ENCODE assay signal across 8 mouse cellular contexts in genomic region chr10:41519640-41520409, GRCm38 (mm10). TPM values are rescaled to one million over a fixed set of nuclear protein-coding genes. Genes with fewer than 3 reads are reported as not detected.
DNase-seq lines count a peak whose midpoint lies in the region; ATAC-seq and TF ChIP-seq lines count a peak whose summit lies in the region.

No protein-coding gene starts in this region.

- TF ChIP-seq CTCF in intestine, postnatal 0 days (IDR thresholded peaks at IDR 0.05; ENCODE audit: low read depth), result no peak
- TF ChIP-seq CTCF in stomach, postnatal 0 days (IDR thresholded peaks at IDR 0.05; ENCODE audit: low read depth), result no peak

- peak overlapping the region; percentile 99 for H3K9ac ChIP-seq in intestine, postnatal 0 days (ENCODE audit: low read depth, low read length)
- H3K9ac ChIP-seq in limb, embryonic 11.5 days (ENCODE audit: low read length), result peak overlapping the region; percentile 92
- H3K9ac ChIP-seq in midbrain, embryonic 11.5 days (ENCODE audit: low read length), result peak overlapping the region; percentile 94
- peak overlapping the region; percentile 96 for H3K9ac ChIP-seq in stomach, postnatal 0 days (ENCODE audit: low read length)

- H3K36me3 ChIP-seq in intestine, postnatal 0 days (ENCODE audit: control insufficient read depth, insufficient read depth), result 0 out of 2 replicates have a peak, but pooled peaks cover 4% of the 10 kb centered on the region
- no peaks in the 10 kb centered on the region; the same call in 1 of the 2 replicates for H3K36me3 ChIP-seq in limb, embryonic 11.5 days (ENCODE audit: control insufficient read depth, insufficient read depth, low read length)
- no peaks in the 10 kb centered on the region for H3K36me3 ChIP-seq in midbrain, embryonic 11.5 days (ENCODE audit: control insufficient read depth, insufficient read depth, low read length)
- no peaks in the 10 kb centered on the region for H3K36me3 ChIP-seq in stomach, postnatal 0 days (ENCODE audit: control insufficient read depth, insufficient read depth, low read length)

- peak; percentile 35 for ATAC-seq in intestine, postnatal 0 days
- peak; percentile 55; the same call in 1 of the 2 replicates for ATAC-seq in limb, embryonic 11.5 days (ENCODE audit: insufficient number of reproducible peaks, low FRiP score, low TSS enrichment, low read depth)
- peak; percentile 68; the same call in 1 of the 2 replicates for ATAC-seq in midbrain, embryonic 11.5 days (ENCODE audit: low FRiP score)
- ATAC-seq in stomach, postnatal 0 days (ENCODE audit: low FRiP score, low TSS enrichment), result peak; percentile 53

- peak overlapping the region; percentile 97 for H3K4me3 ChIP-seq in intestine, postnatal 0 days (ENCODE audit: low read depth, low read length)
- peak overlapping the region; percentile 69 for H3K4me3 ChIP-seq in limb, embryonic 11.5 days (ENCODE audit: low read depth, low read length)
- peak overlapping the region; percentile 90 for H3K4me3 ChIP-seq in midbrain, embryonic 11.5 days (ENCODE audit: low read depth, low read length)
- peak overlapping the region; percentile 92 for H3K4me3 ChIP-seq in stomach, postnatal 0 days (ENCODE audit: low read depth, low read length)

- H3K27ac ChIP-seq in intestine, postnatal 0 days (ENCODE audit: low read depth, low read length), result peak overlapping the region; percentile 98
- peak overlapping the region; percentile 93 for H3K27ac ChIP-seq in limb, embryonic 11.5 days (replicated peaks; ENCODE audit: low read depth, low read length)
- peak overlapping the region; percentile 93 for H3K27ac ChIP-seq in midbrain, embryonic 11.5 days (ENCODE audit: low read depth, low read length)
- peak overlapping the region; percentile 98 for H3K27ac ChIP-seq in stomach, postnatal 0 days (replicated peaks)

- peaks cover 8% of the 10 kb centered on the region for H3K4me1 ChIP-seq in intestine, postnatal 0 days (replicated peaks; ENCODE audit: control insufficient read depth, insufficient read depth, low read length)
- H3K4me1 ChIP-seq in limb, embryonic 11.5 days (ENCODE audit: control insufficient read depth, insufficient read depth, low read length), result peaks cover 9% of the 10 kb centered on the region; the same call in 1 of the 2 replicates
- H3K4me1 ChIP-seq in midbrain, embryonic 11.5 days (ENCODE audit: control insufficient read depth, insufficient read depth, low read length), result peaks cover 15% of the 10 kb centered on the region
- no peaks in the 10 kb centered on the region for H3K4me1 ChIP-seq in stomach, postnatal 0 days (replicated peaks; ENCODE audit: control insufficient read depth, insufficient read depth)

- under 1% methylated on average over 65 of the region's 65 CpGs for WGBS in intestine, postnatal 0 days
- under 1% methylated on average over 65 of the region's 65 CpGs for WGBS in limb, embryonic 11.5 days
- WGBS in midbrain, embryonic 11.5 days, result under 1% methylated on average over 65 of the region's 65 CpGs
- WGBS in stomach, postnatal 0 days, result under 1% methylated on average over 55 of the region's 65 CpGs

- no peaks in the 10 kb centered on the region for H3K27me3 ChIP-seq in intestine, postnatal 0 days (replicated peaks; ENCODE audit: control insufficient read depth, insufficient read depth, low read length)
- no peaks in the 10 kb centered on the region for H3K27me3 ChIP-seq in limb, embryonic 11.5 days (ENCODE audit: control insufficient read depth, insufficient read depth, low read length)
- H3K27me3 ChIP-seq in midbrain, embryonic 11.5 days (ENCODE audit: control insufficient read depth, insufficient read depth, low read length), result no peaks in the 10 kb centered on the region
- H3K27me3 ChIP-seq in stomach, postnatal 0 days (ENCODE audit: control insufficient read depth, insufficient read depth, low read length), result no peaks in the 10 kb centered on the region

- H3K9me3 ChIP-seq in intestine, postnatal 0 days (ENCODE audit: control insufficient read depth), result no peaks in the 10 kb centered on the region
- no peaks in the 10 kb centered on the region for H3K9me3 ChIP-seq in limb, embryonic 11.5 days (ENCODE audit: control insufficient read depth, low read length)
- no peaks in the 10 kb centered on the region for H3K9me3 ChIP-seq in midbrain, embryonic 11.5 days (ENCODE audit: control insufficient read depth, low read length)
- H3K9me3 ChIP-seq in stomach, postnatal 0 days (ENCODE audit: control insufficient read depth, low read length), result no peaks in the 10 kb centered on the region

- intact Hi-C loops in left cerebral cortex, postnatal 36 days (cut with DNase I), result loop anchor here (2.0 to 10.0 kb wide), 4 partner anchors 52 to 755 kb away; partner anchors contain the start of gene Foxo3

- peak; percentile 23 for DNase-seq in left cerebral cortex, adult 11 months (ENCODE audit: low spot score)
- DNase-seq in left cerebral cortex, postnatal 36 days (ENCODE audit: low spot score in 2 of 2), result no peak
- peak; percentile 67 to 71 for DNase-seq in cerebellum, postnatal 14 days
- DNase-seq in gastrocnemius, adult 8-10 months (ENCODE audit: low spot score in 2 of 2), result peak; percentile 18 to 44
- no peak for DNase-seq in limb, embryonic 11.5 days (ENCODE audit: low spot score)
- DNase-seq in midbrain, embryonic 11.5 days (ENCODE audit: low spot score, missing footprints), result peak; percentile 94
- DNase-seq in stomach, postnatal 0 days (ENCODE audit: low spot score), result peak; percentile 71

- H3K4me2 ChIP-seq in intestine, postnatal 0 days (replicated peaks; ENCODE audit: low read depth), result peak overlapping the region; percentile 75
- H3K4me2 ChIP-seq in limb, embryonic 11.5 days (ENCODE audit: low read depth, severe bottlenecking), result peak overlapping the region; percentile 62
- peak overlapping the region; percentile 62 for H3K4me2 ChIP-seq in midbrain, embryonic 11.5 days
- H3K4me2 ChIP-seq in stomach, postnatal 0 days (replicated peaks; ENCODE audit: low read depth), result peak overlapping the region; percentile 65

- no peak for TF ChIP-seq EP300 in stomach, postnatal 0 days (optimal IDR thresholded peaks at IDR 0.05)

RNA-seq across cellular contexts. Expression of gene Cd164, which starts 0.6 kb away (rescaled TPM):
- 10 to 100 TPM; 59.0 to 64.6 TPM for total RNA-seq in left cerebral cortex, postnatal 36 days (2021)
- 100 to 1,000 TPM; 129 to 163 (median 141) TPM for total RNA-seq in gastrocnemius, adult 8-10 months (2022)
- polyA plus RNA-seq in intestine, postnatal 0 days (2015; fragmentation: Nextera tagmentation; extraction: Ambion mirVana), result 181 and 189 TPM in 2 replicates
- 171 and 180 TPM in 2 replicates for polyA plus RNA-seq in limb, embryonic 11.5 days (2014; fragmentation: Nextera tagmentation; extraction: Ambion mirVana)
- polyA plus RNA-seq in midbrain, embryonic 11.5 days (2014; fragmentation: Nextera tagmentation; extraction: Ambion mirVana), result 112 and 126 TPM in 2 replicates
- 112 and 116 TPM in 2 replicates for polyA plus RNA-seq in stomach, postnatal 0 days (2015; fragmentation: Nextera tagmentation; extraction: Ambion mirVana)

RNA-seq across cellular contexts. Expression of gene Ppil6, which starts 29.6 kb away (rescaled TPM):
- 1 to 10 TPM; 6.5 to 9.3 TPM for total RNA-seq in left cerebral cortex, postnatal 36 days (2021)
- not detected for total RNA-seq in gastrocnemius, adult 8-10 months (2022)
- polyA plus RNA-seq in intestine, postnatal 0 days (2015; fragmentation: Nextera tagmentation; extraction: Ambion mirVana), result 1.0 and 1.3 TPM in 2 replicates
- 0.43 and 1.1 TPM in 2 replicates for polyA plus RNA-seq in limb, embryonic 11.5 days (2014; fragmentation: Nextera tagmentation; extraction: Ambion mirVana)
- 0.66 and 0.85 TPM in 2 replicates for polyA plus RNA-seq in midbrain, embryonic 11.5 days (2014; fragmentation: Nextera tagmentation; extraction: Ambion mirVana)
- polyA plus RNA-seq in stomach, postnatal 0 days (2015; fragmentation: Nextera tagmentation; extraction: Ambion mirVana), result 2.4 and 2.5 TPM in 2 replicates

RNA-seq across cellular contexts. Expression of gene Smpd2, which starts 29.7 kb away (rescaled TPM):
- total RNA-seq in left cerebral cortex, postnatal 36 days (2021), result 10 to 100 TPM; 18.5 to 20.6 TPM
- 1 to 10 TPM; 6.8 to 10.0 (median 9.5) TPM for total RNA-seq in gastrocnemius, adult 8-10 months (2022)
- polyA plus RNA-seq in intestine, postnatal 0 days (2015; fragmentation: Nextera tagmentation; extraction: Ambion mirVana), result 65.1 and 65.8 TPM in 2 replicates
- polyA plus RNA-seq in limb, embryonic 11.5 days (2014; fragmentation: Nextera tagmentation; extraction: Ambion mirVana), result 57.3 and 62.3 TPM in 2 replicates
- 50.7 and 60.0 TPM in 2 replicates for polyA plus RNA-seq in midbrain, embryonic 11.5 days (2014; fragmentation: Nextera tagmentation; extraction: Ambion mirVana)
- polyA plus RNA-seq in stomach, postnatal 0 days (2015; fragmentation: Nextera tagmentation; extraction: Ambion mirVana), result 51.5 and 52.9 TPM in 2 replicates

RNA-seq across cellular contexts. Expression of gene Mical1, which starts 43.7 kb away (rescaled TPM):
- 10 to 100 TPM; 17.3 to 19.6 TPM for total RNA-seq in left cerebral cortex, postnatal 36 days (2021)
- total RNA-seq in gastrocnemius, adult 8-10 months (2022), result 1 to 10 TPM; 2.2 to 4.0 (median 3.5) TPM
- 32.2 and 37.7 TPM in 2 replicates for polyA plus RNA-seq in intestine, postnatal 0 days (2015; fragmentation: Nextera tagmentation; extraction: Ambion mirVana)
- polyA plus RNA-seq in limb, embryonic 11.5 days (2014; fragmentation: Nextera tagmentation; extraction: Ambion mirVana), result 40.0 and 42.6 TPM in 2 replicates
- 34.0 and 36.6 TPM in 2 replicates for polyA plus RNA-seq in midbrain, embryonic 11.5 days (2014; fragmentation: Nextera tagmentation; extraction: Ambion mirVana)
- polyA plus RNA-seq in stomach, postnatal 0 days (2015; fragmentation: Nextera tagmentation; extraction: Ambion mirVana), result 23.0 and 25.9 TPM in 2 replicates

Comparison
In these comparisons a context has a peak if more than half of its experiments do, and no peak if none do; other contexts are left out.
1. DNase-seq: peak in left cerebral cortex, adult 11 months (single experiment), cerebellum, postnatal 14 days (2 of 2), gastrocnemius, adult 8-10 months (2 of 2), midbrain, embryonic 11.5 days (single experiment) and stomach, postnatal 0 days (single experiment); none in left cerebral cortex, postnatal 36 days (0 of 2) and limb, embryonic 11.5 days (single experiment).
2. Peak in every context shown above with its lines, with median percentiles within 50 percentile points of each other: ATAC-seq, H3K27ac ChIP-seq, H3K4me2 ChIP-seq, H3K4me3 ChIP-seq and H3K9ac ChIP-seq.